ENCODE assay signal across 11 mouse cellular contexts in the genomic region with DNA sequence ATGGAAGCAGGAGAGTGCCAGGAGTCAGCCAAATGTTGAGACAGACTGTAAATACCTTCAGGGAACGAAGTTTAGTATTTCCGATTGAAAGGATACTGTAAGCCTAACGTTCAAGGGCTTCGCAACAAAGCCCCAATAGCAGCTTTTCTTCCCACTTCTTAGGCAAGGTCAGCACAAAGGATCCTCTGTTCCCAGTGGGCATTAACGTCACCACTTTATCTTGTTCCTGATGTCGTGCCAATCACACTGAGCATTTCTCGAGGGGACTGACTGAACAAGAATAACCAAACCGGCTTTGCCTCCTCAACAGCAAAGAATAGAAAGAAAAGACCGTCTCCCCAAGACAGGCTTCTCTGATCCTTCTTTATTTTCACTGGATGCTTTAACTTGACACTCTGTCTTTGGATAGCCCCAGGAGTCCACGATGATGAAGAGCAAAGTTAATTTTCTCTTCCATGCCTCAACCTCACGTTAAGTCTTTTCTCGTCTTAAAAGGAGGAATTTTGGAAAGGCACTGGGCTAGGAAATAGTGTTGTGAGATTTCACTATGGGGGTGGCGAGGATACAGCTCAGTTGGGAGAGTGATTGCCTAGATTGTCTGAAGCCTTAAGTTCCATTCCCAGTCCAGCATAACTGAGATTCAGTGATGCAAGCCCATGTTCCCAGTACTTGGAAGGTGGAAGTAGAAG. TPM values are rescaled to one million over a fixed set of nuclear protein-coding genes. Genes with fewer than 3 reads are reported as not detected.
DNase-seq lines count a peak whose midpoint lies in the region; ATAC-seq and TF ChIP-seq lines count a peak whose summit lies in the region.
"Had no signal": no experiment of that assay in that cellular context is flagged by ENCODE, and none has a peak within 500 bp of the region (broad histone marks: within the 10 kb centered on the region; RNA-seq: fewer than 3 reads in every experiment).

No protein-coding gene starts in this region.

- DNase-seq in lung, adult 18-20 months: no peak
- DNase-seq in forebrain, embryonic 10.5 days (ENCODE audit: extremely low spot score, low spot score): no peak
- DNase-seq in liver, postnatal 0 days: no peak
- no peak for DNase-seq in cerebellum, adult 2 months
- no peak for DNase-seq in cerebellum, postnatal 4 days (ENCODE audit: low spot score in 2 of 2)
- DNase-seq: cerebellum, postnatal 14 days; liver; right cerebral cortex, postnatal 4 days had no signal

- ATAC-seq in lung, embryonic 15.5 days (ENCODE audit: borderline replicate concordance, extremely low read depth, low FRiP score, low TSS enrichment): no peak
- peak; percentile 68 for ATAC-seq in hindbrain, embryonic 12.5 days (ENCODE audit: low FRiP score)
- peak; percentile 60; the same call in 1 of the 2 replicates for ATAC-seq in neural tube, embryonic 14.5 days (ENCODE audit: low read depth)
- ATAC-seq in liver, postnatal 0 days: no peak

- no peak overlapping the region for H3K4me2 ChIP-seq in lung, embryonic 15.5 days
- H3K4me2 ChIP-seq in hindbrain, embryonic 12.5 days (replicated peaks): no peak overlapping the region
- H3K4me2 ChIP-seq in neural tube, embryonic 14.5 days (ENCODE audit: low read depth, low read length): no peak overlapping the region
- H3K4me2 ChIP-seq in liver, postnatal 0 days (ENCODE audit: low read depth, low read length): no peak overlapping the region

- TF ChIP-seq POLR2A in cerebellum, adult 2 months (IDR thresholded peaks at IDR 0.05; ENCODE audit: borderline replicate concordance, insufficient read depth, low read length): no peak

- WGBS in lung, embryonic 15.5 days: 55% methylated on average over 13 of the region's 13 CpGs
- WGBS in forebrain, embryonic 10.5 days: 35% methylated on average over 13 of the region's 13 CpGs
- WGBS in hindbrain, embryonic 12.5 days: 24% methylated on average over 13 of the region's 13 CpGs
- WGBS in neural tube, embryonic 14.5 days: 24% methylated on average over 13 of the region's 13 CpGs
- WGBS in liver, postnatal 0 days (ENCODE audit: insufficient replicate concordance): 77% methylated on average over 13 of the region's 13 CpGs
- 41% methylated on average over 13 of the region's 13 CpGs for WGBS in cerebellum, adult 2 months

- no peaks in the 10 kb centered on the region for H3K36me3 ChIP-seq in lung, embryonic 15.5 days
- H3K36me3 ChIP-seq in forebrain, embryonic 10.5 days (replicated peaks): no peaks in the 10 kb centered on the region
- no peaks in the 10 kb centered on the region for H3K36me3 ChIP-seq in hindbrain, embryonic 12.5 days
- no peaks in the 10 kb centered on the region for H3K36me3 ChIP-seq in neural tube, embryonic 14.5 days (ENCODE audit: control insufficient read depth, insufficient read depth, low read length)
- H3K36me3 ChIP-seq in liver, postnatal 0 days (replicated peaks; ENCODE audit: insufficient read depth, low read length): no peaks in the 10 kb centered on the region

- no peak for TF ChIP-seq CTCF in liver, postnatal 0 days (IDR thresholded peaks at IDR 0.05; ENCODE audit: low read depth)
- TF ChIP-seq CTCF in cerebellum, adult 2 months (IDR thresholded peaks at IDR 0.05; ENCODE audit: borderline replicate concordance, insufficient read depth, low read depth, low read length): no peak

- peak overlapping the region; percentile 62 for H3K27ac ChIP-seq in lung, embryonic 15.5 days
- H3K27ac ChIP-seq in forebrain, embryonic 10.5 days: peak overlapping the region; percentile 42
- 0 out of 2 replicates have a peak overlapping the region, but pooled peaks have one; percentile 14 for H3K27ac ChIP-seq in hindbrain, embryonic 12.5 days
- no peak overlapping the region for H3K27ac ChIP-seq in neural tube, embryonic 14.5 days (ENCODE audit: low read depth, low read length)
- H3K27ac ChIP-seq in liver, postnatal 0 days (ENCODE audit: low read depth): no peak overlapping the region
- H3K27ac ChIP-seq in cerebellum, adult 2 months (ENCODE audit: insufficient read depth, low read length): no peak overlapping the region

- TF ChIP-seq EP300 in liver, postnatal 0 days (IDR thresholded peaks at IDR 0.05; ENCODE audit: low read depth): no peak

- H3K4me1 ChIP-seq in lung, embryonic 15.5 days: peaks cover 13% of the 10 kb centered on the region
- H3K4me1 ChIP-seq in forebrain, embryonic 10.5 days: peaks cover 24% of the 10 kb centered on the region
- H3K4me1 ChIP-seq in hindbrain, embryonic 12.5 days: peaks cover 5% of the 10 kb centered on the region
- no peaks in the 10 kb centered on the region for H3K4me1 ChIP-seq in neural tube, embryonic 14.5 days (ENCODE audit: control insufficient read depth, insufficient read depth, low read length)
- peaks cover 9% of the 10 kb centered on the region; the same call in 1 of the 2 replicates for H3K4me1 ChIP-seq in liver, postnatal 0 days (ENCODE audit: insufficient read depth)
- no peaks in the 10 kb centered on the region for H3K4me1 ChIP-seq in cerebellum, adult 2 months (ENCODE audit: control insufficient read depth, insufficient read depth, low read length)

- H3K9ac ChIP-seq in lung, embryonic 15.5 days: no peak overlapping the region
- no peak overlapping the region for H3K9ac ChIP-seq in hindbrain, embryonic 12.5 days
- no peak overlapping the region for H3K9ac ChIP-seq in neural tube, embryonic 14.5 days (replicated peaks; ENCODE audit: low read depth, low read length)
- no peak overlapping the region for H3K9ac ChIP-seq in liver, postnatal 0 days (replicated peaks)

- no peak overlapping the region for H3K4me3 ChIP-seq in lung, embryonic 15.5 days
- no peak overlapping the region for H3K4me3 ChIP-seq in forebrain, embryonic 10.5 days
- H3K4me3 ChIP-seq in hindbrain, embryonic 12.5 days: no peak overlapping the region
- H3K4me3 ChIP-seq in neural tube, embryonic 14.5 days (ENCODE audit: low read depth, low read length): no peak overlapping the region
- no peak overlapping the region for H3K4me3 ChIP-seq in liver, postnatal 0 days (ENCODE audit: low read depth, low read length)
- no peak overlapping the region for H3K4me3 ChIP-seq in cerebellum, adult 2 months (replicated peaks; ENCODE audit: insufficient read depth, low read depth, low read length)

- no peaks in the 10 kb centered on the region for H3K9me3 ChIP-seq in lung, embryonic 15.5 days
- no peaks in the 10 kb centered on the region for H3K9me3 ChIP-seq in forebrain, embryonic 10.5 days
- no peaks in the 10 kb centered on the region for H3K9me3 ChIP-seq in hindbrain, embryonic 12.5 days (replicated peaks)
- H3K9me3 ChIP-seq in neural tube, embryonic 14.5 days (ENCODE audit: control insufficient read depth, low read length): no peaks in the 10 kb centered on the region
- no peaks in the 10 kb centered on the region for H3K9me3 ChIP-seq in liver, postnatal 0 days (ENCODE audit: low read length)

- no peaks in the 10 kb centered on the region for H3K27me3 ChIP-seq in lung, embryonic 15.5 days
- H3K27me3 ChIP-seq in forebrain, embryonic 10.5 days (ENCODE audit: poor library complexity, severe bottlenecking): no peaks in the 10 kb centered on the region
- H3K27me3 ChIP-seq in hindbrain, embryonic 12.5 days: no peaks in the 10 kb centered on the region; the same call in 1 of the 2 replicates
- H3K27me3 ChIP-seq in neural tube, embryonic 14.5 days (ENCODE audit: control insufficient read depth, insufficient read depth, low read length): no peaks in the 10 kb centered on the region
- no peaks in the 10 kb centered on the region for H3K27me3 ChIP-seq in liver, postnatal 0 days (ENCODE audit: insufficient read depth, low read length)
- H3K27me3 ChIP-seq in cerebellum, adult 2 months (ENCODE audit: control insufficient read depth, insufficient read depth, low read length): no peaks in the 10 kb centered on the region

RNA-seq across cellular contexts. Expression of a gene that starts 57.5 kb away (rescaled TPM):
- polyA plus RNA-seq in lung, embryonic 15.5 days (2015; fragmentation: Nextera tagmentation; extraction: Ambion mirVana): 8.1 and 9.3 TPM in 2 replicates
- 6.6 and 7.9 TPM in 2 replicates for polyA plus RNA-seq in forebrain, embryonic 10.5 days (2016; fragmentation: Nextera tagmentation; extraction: Ambion mirVana)
- 17.8 and 18.2 TPM in 2 replicates for polyA plus RNA-seq in hindbrain, embryonic 12.5 days (2016; fragmentation: Nextera tagmentation; extraction: Ambion mirVana)
- 5.6 and 6.8 TPM in 2 replicates for polyA plus RNA-seq in neural tube, embryonic 14.5 days (2014; fragmentation: Nextera tagmentation; extraction: Ambion mirVana)
- 4.3 and 5.5 TPM in 2 replicates for polyA plus RNA-seq in liver, postnatal 0 days (2015; fragmentation: Nextera tagmentation; extraction: Ambion mirVana)
- 4.3 and 4.6 TPM in 2 replicates for polyA plus RNA-seq in cerebellum, adult 2 months (2012; rRNA removed)

Comparison
In these comparisons a context has a peak if more than half of its experiments do, and no peak if none do; other contexts are left out.
1. ATAC-seq: peak in hindbrain, embryonic 12.5 days (single experiment) and neural tube, embryonic 14.5 days (single experiment); none in lung, embryonic 15.5 days (single experiment) and liver, postnatal 0 days (single experiment).
2. H3K27ac ChIP-seq: peak in lung, embryonic 15.5 days (single experiment), forebrain, embryonic 10.5 days (single experiment) and hindbrain, embryonic 12.5 days (single experiment); none in neural tube, embryonic 14.5 days (single experiment), liver, postnatal 0 days (single experiment) and cerebellum, adult 2 months (single experiment).